Mouse (Mus musculus) embryo, embryonic 9.5 days (tissue): ENCODE measurements around the gene C1qc.

ENCODE experiments used
- DNase-seq: peaks from one replicate; pipeline ENCODE4 v3.0.0-alpha.2; 2017; ENCODE audit errors: extremely low spot score

Gene C1qc

DNA sequence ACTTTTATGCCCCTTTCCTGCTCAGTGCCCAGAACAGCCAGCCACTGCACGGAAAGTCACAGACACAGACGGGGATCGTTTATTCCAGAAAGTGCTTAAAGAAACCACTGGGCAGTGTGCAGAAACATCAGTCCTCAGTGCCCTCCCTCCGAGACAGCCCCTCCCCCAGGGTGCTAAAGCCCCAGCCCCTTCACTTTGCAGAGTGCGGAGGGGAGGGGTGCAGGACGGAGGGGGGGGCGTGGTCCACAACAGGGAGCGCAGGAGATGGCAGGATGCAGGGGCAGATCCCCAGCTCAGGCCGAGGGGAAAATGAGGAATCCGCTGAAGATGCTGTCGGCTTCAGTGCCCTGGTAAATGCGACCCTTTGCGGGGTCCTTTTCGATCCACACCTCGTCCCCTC lies 3.0 kb upstream of the C1qc start:
- no peak for DNase-seq

DNA sequence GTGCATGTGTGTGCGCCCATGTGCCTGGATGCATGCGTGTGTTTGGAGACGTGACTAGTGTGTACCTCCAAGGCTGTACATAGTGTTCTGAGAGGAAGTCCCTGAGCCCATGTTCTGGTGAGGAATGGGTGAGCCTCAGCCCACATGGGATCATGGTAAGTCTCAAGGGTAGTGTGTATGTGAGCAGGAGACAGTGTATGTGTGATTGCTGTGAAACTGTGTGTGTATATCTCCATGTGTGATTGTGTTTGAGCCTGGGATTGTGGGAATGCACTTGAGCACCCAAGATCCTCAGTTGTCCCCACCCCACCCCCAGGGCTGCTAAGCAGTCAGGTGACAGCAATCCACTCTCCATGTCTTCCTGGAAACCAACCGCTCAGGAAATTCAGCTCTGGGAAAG lies 2.0 kb upstream of the C1qc start:
- DNase-seq: no peak

DNA sequence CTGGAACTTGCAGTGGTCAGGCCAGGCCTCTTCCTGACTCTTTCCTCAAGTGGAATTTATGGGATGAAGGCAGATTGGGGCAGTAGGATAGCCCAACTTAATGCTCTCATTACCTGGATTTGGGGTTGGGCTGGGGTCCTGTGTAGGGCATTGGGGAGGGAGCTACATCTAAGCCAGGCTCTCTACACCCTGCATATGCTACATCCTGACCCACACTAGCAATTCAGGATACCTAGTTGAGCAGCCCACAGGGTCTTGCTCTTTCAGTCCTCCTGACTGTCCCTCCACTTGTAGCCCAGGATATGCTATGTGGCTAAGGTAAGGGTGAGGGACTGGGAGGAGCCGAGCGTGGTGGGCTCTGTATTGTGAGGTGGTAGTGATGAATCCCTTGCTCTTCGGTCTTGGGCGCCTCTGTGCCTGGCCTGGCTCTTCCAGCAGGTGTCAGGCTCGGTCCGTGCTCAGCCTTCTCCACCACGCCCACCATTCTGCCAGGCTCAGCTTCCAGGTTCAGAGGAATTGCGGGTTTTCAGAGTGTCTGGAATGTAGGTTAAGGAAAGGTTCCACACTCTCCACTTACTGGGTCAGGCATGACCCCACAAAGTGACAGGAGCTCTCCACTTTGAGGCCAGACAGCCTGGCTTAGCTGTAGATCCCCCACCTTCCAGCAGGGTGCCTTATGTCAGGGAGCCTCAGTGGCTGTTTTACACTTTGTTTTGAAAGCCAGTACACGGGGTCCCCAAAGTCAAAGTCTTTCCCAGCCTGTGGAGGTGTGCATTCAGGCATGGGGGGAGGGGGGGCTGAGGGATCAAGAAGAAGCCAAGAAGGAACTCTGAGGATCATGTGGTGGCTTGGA lies 1.1 kb upstream of the C1qc start:
- peak; percentile 68 for DNase-seq

DNA sequence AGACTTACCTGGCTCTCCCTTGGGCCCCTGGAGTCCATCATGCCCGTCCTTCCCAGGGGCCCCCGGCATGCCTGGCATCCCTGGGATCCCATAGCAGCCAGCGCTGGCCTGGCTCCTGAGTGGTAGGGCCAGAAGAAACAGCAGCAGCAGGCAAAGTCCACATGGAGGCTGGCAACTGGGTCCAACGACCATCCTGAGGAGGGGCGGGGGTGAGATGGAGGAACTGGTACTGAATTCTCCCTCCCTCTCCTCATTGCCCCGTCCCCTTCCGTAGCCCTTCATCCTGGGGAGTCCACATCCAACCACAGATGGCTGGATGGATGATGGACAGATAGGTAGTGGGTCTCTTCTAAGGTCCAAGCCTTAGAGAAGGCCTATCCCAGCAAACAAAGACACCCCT lies 494 bp downstream of the C1qc start:
- DNase-seq: no peak

DNA sequence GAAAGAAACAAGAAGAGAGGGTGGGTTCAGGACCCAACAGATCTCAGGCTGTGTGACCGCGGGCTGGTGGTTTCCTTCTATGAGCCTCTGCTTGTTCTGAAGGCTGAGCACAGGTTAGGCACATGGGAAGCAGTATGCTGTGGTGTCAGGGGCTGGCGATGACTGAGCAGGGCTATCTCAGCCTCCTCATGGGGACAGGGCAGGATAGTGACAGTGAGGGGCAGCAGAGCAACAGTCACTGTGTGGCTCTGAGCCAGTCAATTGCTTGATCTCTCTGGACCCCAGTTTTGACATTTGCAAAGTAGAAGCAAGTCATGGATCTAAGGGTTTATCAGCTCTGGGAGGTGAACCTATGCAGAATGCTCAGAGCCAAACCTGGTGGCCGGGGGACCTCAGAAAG lies 1.8 kb downstream of the C1qc start:
- DNase-seq: no peak

DNA sequence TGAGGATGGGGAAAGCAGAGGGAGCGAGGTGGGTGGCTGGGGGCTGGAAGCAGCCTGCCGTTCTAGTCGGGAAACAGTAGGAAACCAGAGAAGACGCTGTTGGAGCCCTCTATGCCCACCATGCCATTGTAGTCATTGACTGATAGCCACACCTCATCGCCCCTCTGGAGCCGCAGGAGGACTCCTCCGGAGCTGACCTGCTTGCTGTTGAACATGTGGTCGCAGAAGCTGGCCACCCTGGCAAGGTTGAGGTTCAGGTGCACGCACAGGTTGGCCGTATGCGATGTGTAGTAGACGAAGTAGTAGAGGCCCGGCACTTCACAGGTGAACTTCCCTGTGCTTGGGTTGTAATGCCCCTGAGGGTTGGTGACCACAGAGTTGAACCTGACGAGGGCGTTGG lies 2.9 kb downstream of the C1qc start:
- no peak for DNase-seq

DNA sequence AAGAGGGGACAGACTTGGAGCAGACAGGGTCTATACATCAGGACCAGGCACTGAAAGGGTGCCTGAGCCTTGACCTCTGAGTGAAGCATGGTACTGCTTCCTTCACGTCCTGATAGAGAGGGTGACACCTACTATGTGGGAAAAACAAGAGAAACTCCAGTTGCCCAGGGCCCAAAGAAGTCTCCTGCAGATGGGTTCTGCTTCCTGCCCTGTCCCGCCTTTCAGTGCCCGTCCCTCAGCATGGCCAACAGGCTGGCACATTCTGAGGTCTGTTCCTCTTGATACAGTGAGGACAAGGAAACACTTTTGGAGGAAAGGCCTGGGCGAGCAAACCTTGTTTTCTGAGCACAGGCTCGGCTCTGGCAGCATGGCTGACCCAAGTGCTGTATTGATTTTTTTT lies 5.2 kb downstream of the C1qc start:
- DNase-seq: no peak

DNA sequence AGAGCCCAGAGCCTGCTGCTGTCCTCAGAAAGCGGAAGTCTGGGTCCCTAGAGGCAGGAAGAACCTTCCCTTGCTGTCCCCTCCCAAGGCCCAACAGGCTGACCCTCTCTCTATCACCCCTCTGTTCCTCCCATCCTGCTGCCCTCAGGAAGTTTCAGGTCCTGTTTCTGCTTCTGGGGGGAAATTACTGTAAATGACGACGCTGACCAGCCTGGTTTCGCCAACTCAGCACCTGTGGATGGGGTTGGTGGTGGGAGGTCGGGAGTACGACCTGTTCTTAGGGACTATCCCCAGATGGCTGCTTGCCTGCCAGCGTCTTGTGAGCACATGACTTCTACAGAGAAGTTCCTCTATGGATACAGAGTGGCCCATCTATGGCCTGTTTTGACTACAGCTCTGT lies 6.8 kb downstream of the C1qc start, which contains the start of gene C1qb:
TSS of gene C1qb (minus strand) at position 87 of the 400 bp plus-strand sequence.
- no peak for DNase-seq

DNA sequence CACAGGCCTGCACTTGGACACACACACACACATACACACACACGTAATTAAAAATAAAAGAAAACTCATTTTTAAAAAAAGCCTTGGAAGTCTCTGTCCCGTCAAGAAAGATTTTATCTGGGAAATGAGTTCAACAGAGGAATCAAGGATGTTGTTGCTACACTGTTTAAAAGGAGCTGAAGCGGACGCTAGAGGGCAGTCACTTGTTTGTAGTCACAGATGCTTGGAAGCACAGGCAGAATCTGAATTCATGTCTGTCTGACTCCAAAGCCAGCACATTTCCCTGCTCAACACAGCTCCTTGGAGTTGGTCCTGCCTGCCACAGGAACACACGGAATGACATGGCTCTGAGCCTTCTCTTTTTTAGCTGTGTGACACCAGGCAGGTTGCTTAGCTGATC lies 14.3 kb downstream of the C1qc start:
- no peak for DNase-seq

DNA sequence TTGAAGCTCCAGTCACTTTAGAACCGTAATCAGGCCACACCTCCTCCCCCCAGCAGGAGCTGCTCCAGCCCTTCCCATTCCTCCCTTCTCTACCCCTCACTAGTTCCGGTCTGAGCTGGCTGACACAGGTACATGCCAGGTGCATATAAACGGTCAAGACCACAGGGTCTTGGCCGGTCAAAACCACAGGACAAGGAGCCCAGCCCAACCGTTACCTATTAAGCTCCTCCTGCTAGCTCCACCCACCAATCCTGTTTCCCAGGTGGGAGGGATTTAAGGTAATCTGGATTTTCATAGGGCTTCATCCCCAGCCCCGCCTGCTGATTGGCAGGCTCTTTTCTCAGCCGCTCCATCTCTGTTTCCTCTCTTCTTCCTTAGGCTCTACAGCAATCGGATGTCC lies 14.7 kb downstream of the C1qc start:
- DNase-seq: no peak

DNA sequence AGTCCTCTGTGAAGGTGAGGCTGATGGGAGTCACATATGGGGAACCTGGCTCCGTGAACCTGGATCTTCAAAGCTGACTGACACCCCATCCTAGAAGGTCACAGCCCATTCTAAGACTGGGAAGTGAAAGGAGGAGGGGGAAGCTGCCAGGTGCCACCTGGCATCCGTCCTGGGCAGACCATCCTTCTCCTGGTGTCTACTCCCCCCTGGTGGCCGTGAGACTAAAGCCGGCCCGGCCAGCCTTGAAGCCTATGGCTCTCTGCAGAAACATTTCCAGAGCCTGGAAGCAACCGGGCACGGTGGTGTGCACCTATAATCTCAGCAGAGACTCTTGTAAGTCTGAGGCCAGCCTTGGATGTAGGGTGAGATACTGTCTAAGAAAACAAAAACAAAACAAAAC lies 15.9 kb downstream of the C1qc start:
- DNase-seq: peak; percentile 58

DNA sequence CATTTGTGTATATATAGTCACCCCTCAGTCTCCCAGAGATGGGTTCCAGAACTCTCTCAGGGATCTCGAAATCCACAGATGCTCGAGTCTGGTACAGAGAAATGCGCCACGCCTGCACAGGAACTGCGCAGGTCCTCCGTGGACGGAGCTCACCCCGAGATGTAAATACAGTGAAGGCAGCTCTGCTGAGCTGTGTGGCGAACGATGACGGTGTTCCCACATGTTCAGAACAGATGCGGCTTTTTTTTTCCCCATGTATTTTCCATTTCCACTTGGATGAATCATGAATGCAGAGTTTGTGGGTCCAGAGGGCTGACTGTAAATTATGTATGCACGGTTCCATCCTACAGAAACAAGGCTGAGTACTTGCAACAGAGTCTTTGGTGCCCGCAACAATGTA lies 17.9 kb downstream of the C1qc start:
- DNase-seq: no peak

DNA sequence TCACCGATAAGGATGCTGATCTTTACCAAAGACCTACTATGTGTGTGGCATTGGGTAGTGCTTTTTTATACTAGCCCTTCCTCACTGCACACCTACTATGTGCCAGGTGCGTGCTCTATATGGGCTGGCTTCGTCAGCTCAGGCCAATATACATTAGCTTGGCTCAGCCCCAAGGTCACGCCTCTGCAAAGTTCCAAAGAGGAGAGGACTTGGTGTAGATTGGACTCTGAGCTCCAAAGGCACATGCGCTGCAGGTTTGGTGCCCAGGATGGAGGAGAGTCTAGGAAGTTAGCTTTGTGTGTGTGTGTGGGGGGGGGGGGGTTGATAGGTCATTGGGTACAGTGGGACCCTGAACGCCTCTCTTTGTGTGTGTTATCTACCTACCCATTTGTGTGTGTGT lies 24.5 kb downstream of the C1qc start:
- no peak for DNase-seq

DNA sequence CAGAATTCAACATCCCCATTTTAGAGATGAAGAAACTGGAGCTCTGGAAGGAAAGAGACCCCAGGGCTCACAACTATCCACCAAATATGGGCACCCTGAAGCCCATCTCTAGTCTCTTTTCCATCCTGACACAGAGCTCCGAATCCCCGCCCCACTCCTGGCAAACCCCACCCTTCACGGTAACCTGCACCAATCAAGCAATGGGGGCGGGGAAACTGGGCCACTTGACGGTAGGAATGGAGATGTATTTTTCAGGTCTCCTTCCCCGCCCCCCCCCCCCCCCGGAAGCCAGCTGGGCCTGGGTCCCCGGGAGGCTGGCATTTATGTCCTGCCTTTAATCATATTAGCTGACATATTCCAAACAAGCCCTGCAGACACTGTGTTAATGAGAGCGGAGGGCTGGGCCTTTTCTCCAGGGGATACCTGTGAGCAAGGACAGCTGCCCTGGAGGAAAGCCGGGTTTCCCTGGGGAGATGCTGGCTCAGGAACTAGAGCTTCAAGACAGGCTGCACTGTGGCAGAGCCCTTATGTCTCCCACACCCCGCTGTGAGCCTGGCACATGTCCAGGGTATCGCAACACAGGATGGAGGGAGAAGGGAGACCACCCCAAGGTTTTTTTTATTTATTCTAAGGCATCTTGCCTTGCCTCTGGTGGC lies 25.0 kb downstream of the C1qc start:
- DNase-seq: peak; percentile 36

DNA sequence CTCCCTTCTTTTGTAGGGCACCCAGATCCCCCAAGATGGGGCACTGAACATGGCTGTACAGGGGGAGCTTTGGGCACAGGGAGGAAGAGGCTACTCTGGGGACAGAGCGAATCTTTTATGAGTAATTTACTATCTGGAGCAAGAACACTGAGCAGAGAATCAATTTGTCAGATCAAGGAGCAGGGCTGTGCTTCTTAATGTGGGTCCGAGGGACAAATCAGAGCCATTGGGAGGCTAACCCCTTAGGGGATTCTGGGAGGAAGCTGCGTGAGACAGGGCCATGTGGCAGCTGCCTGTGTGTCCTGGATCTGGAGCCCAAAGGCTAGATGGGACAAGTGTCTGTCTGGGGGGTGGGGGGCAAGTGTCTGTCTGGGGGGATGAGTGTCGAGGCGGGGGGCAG lies 27.3 kb downstream of the C1qc start:
- DNase-seq: no peak

DNA sequence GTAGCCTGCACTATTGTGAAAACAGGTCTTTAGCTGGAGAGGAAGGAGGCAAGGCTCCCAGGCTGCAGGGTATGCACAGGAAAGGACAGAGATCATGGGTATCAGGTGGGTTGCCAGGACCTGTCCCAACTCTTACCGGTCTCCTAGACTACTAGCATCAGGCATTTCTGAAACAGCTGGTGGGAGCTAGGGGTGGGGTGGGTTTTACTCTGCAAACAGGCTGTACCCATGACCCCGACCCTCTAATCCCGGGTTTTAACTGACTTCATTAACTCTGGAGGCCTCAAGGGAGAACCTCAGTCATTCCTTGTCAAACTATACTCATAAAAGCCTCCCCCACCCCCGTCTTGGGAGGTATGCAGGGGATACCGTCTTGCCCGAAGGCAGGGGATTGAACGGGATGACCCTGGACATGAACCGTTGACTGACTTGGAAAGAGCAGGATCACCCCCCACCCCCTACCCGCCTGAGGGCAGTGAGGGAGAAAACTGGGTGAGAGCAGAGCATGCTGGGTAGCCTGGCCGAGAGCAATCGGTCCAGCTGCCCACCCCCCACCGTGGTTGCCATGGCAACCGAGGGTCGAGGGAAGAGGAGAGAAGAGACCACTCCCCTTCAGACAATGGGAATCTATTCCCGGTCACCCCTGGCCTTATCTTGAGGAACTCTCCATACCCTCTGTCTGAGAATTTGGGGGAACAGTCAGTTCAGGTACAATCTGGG lies 28.0 kb downstream of the C1qc start:
- DNase-seq: peak; percentile 87

DNA sequence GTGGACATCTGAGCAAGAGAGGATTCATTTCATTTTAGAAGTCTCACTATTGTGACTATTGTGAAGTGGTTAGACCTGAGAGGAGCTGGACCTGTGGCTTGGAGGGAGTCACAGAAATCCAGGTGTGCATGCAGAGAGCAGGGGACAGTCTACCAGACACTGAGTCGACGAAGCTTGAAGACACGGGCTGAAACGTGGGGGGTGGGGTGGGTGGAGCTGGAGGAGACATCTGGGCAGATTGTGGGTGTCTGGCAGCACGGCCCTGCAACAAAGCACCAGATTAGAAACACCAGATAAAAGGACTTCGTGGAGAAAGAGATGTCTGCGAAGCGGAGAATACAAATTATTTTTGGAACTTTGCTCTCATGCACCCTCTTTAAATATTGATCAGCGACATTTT lies 29.3 kb downstream of the C1qc start:
- no peak for DNase-seq

DNA sequence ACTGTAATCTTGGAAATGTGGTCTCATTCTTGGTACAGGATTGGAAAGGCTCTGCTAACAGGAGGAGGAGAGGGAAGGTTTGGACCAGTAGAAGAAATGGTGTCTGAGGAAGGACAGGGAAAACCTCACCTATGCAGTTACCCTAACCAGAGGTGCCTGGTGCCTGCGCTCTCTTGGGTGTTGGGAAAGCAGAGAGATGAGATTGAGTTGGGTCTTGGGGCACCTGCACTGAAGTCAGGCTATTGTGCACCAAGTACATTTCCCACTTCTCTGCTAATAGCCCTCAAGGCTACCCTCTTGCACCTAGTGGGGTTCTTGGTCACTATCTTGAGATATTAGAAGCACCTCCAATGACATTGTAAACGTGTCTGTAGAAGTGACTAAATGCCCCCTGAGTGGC lies 30.5 kb downstream of the C1qc start:
- no peak for DNase-seq

DNA sequence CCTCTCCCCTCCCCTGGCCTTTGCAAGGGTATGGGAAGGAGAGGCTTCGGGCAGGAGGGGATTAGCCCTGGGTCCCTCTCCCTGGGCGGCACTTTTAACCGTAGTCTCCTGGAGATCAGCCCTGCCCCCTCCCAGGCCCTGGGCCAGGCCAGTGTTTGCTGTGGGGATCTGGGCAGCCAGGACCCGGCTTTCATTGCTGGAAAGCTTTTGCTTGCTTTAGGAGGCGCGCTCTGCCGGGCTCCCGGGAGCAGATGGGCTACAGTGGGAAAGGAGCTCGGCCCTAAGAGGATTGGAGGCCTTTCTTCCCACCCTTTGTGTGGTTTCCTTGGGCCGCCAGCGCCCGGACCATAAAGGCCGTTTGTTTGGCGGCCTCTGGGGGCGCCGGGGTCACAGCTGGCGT lies 31.1 kb downstream of the C1qc start:
- DNase-seq: peak; percentile 58

DNA sequence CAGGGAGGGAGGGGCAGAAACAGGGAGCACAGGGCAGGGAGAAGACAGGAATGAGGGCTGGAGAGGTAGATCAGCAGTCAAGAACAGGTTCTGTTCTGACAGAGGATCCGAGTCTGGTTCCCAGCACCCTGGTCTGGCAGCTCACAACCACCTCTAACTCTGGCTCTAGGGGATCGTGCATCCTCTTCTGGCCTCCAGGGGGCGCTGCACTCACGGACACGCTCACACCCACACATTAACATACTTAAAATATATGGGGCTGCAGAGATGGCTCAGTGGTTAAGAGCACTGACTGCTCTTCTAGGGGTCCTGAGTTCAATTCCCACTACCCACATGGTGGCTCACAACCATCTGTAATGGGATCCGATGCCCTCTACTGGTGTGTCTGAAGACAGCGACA lies 32.8 kb downstream of the C1qc start:
- DNase-seq: no peak

DNA sequence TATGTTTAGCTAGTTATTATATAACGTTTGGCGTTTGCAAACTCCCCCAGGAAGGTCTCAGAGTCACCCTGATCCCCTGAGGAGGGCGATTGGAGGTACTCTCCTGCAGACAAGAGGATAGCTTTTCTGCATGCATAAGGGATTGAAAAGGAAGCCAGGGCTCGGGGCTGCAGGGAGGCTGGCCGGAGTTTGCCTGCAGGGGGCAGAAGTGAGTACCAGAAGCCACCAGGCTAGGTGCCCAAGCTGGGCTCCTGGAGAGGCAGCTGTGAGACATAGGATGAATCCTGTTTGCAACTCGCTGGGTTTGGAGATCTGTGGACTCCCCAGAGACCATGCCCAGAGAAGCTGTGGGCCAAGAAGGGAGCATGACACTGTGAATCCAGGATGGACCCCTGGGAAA lies 37.8 kb downstream of the C1qc start:
- DNase-seq: no peak

DNA sequence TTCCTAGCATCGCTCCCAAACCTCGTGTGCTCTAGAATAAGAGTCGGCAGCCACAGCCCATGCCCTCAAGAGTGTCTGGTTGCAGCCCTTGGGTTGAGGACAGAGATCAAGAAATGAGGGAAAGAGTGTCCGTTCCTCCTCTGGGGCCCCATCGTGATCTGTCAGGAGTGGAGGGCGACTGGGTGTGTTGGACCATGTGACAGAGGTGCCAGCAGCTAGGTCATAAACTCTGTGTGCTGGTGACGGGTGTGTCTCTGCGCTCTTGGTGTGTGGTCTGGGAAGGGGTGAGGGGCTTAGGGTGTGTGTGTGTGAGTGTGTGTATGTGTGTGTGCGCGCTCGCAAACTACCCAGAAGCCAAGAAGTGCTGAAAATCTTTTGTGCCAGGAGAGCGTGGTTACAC lies 39.9 kb downstream of the C1qc start:
- no peak for DNase-seq

DNA sequence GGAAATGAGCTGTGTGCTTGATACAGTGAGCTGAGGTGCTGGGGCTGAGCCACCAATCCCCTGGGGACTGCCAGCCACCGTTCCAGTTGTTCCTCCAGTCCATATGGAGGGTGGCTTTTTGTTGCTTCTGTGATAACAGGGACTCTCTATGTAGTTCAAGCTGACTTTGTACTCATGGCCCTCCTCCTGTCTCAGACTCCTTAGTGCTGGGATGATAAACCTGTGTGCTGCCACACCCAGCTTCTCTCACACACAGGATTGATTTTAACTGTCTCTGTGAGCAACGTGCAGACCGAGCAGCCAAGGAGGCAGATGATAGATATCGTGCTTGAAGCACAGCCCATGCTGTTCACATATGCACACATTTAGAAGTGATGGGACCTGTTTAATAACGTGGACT lies 40.7 kb downstream of the C1qc start:
- no peak for DNase-seq
